Mouse (Mus musculus) natural killer cell, adult 2 months (primary cell): Measurements from ENCODE around the gene Slc6a9.
A peak's percentile ranks its signal among the peaks of the same experiment; 100 is the strongest.

Experiments used
- DNase-seq, 2 experiments: peaks; one replicate each; pipeline ENCODE4 v3.0.0; 2022; ENCODE audit warnings: low spot score in 2 of 2

Slc6a9 gene

GRCm38 (mm10) chr4:117912685-117913273, 78.5 kb downstream of the Slc6a9 start:
- no peak for DNase-seq

GRCm38 (mm10) chr4:117913421-117913820, 79.1 kb downstream of the Slc6a9 start:
- DNase-seq, result no peak

GRCm38 (mm10) chr4:117914031-117914430, 79.7 kb downstream of the Slc6a9 start:
- no peak for DNase-seq

- DNase-seq, result peak; percentile 94 to 95
Observed at GRCm38 (mm10) chr4:117914591-117915442, 80.5 kb downstream of the Slc6a9 start, which contains the start of gene Ipo13. TSS of gene Ipo13 (minus strand) at chr4:117914999.

DNA sequence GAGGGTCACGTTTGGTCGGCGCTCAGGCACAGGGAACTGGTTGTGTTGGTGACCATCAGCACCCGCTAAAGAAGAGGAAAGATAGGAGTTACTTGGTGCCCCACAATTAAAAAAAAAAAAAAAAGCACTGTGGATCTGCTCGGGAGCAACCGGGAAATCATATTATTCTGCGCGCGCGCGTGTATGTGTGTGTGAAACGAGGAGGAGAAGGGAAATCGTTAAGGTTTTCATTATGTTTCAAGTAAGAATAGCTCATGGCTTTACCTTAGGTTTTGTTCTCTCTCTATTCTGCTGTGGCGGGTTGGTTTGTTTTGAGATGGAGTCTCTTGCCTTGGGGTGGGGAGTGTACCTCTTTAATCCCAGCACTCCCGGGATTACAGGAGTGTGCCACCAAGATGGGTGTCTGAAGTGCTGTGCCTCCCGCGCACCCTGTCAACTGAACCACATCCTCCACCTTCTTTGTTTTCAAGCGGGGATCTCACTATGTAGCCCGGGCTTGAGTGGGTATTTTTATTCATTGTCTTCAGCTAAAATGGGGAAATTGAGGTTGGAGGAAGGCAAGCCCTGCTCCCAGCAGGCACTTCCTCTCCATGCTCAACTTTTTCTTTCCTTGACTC, 81.3 kb downstream of the Slc6a9 start:
- DNase-seq, result no peak

GRCm38 (mm10) chr4:117916386-117916785, 82.1 kb downstream of the Slc6a9 start:
- DNase-seq, result no peak

GRCm38 (mm10) chr4:117917402-117917801, 83.1 kb downstream of the Slc6a9 start:
- DNase-seq, result no peak

- no peak for DNase-seq
Observed at GRCm38 (mm10) chr4:117917847-117918246, 83.5 kb downstream of the Slc6a9 start.

- DNase-seq, result no peak
Observed at GRCm38 (mm10) chr4:117918261-117918660, 84.0 kb downstream of the Slc6a9 start.

- no peak for DNase-seq
Observed at GRCm38 (mm10) chr4:117918762-117919161, 84.5 kb downstream of the Slc6a9 start.

DNA sequence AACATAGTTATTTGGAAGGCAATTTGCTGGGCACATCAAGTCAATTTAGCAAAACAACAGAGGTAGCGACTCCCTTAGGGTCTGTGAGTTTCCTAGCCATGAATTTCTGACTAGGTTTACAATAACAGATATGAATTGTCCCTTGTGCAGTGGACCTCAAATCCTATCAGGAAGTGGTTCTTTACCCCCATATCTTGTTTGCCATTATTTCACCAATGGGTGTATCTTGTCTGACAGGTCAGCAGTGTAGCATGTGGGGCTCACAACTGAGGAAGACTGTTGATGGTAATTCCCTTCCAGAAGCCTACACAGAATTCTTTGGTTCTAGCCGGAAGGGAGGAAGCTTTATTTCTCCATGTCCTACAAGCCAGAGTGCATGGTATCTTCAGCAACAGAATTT, 87.1 kb downstream of the Slc6a9 start:
- no peak for DNase-seq

DNA sequence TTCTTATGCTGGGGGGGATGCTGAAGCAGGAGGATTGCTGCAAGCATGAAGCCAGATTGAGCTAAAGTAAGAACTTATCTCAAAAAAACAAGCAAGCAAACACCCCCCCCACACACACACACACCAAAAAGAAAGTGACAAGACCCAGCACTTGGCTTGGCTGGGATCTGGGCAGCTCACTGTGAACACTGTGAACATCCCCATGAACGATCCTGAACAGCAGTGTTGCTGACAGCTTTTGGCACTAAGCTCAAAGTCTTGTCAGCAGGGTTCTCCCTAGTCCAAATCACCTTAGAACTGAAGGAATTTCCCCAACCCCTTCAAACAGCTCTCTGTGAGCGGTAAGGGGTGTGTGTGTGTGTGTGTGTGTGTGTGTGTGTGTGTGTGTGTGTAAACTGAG, 89.1 kb downstream of the Slc6a9 start:
- no peak for DNase-seq
